Mouse (Mus musculus) heart, adult 2 months (tissue): ENCODE measurements around the gene Sema5a.

Source experiments
- CTCF ChIP-seq: fragments of 200-600 bp; IDR thresholded peaks from 2 replicates; pipeline ENCODE4 v1.8.1; 2022; ENCODE audit warnings: antibody characterized with exemption, mild to moderate bottlenecking, moderate library complexity
- EP300 ChIP-seq: fragments of 200-500 bp; IDR thresholded peaks from 2 replicates; pipeline ENCODE4 v1.6.1; 2011; ENCODE audit warnings: low read depth, low read length, control low read depth; ENCODE audit not compliant: insufficient read depth

- TF ChIP-seq CTCF (no peak), EP300 (no peak)
These were observed 138.4 kb downstream of the Sema5a start for GRCm38 (mm10) chr15:32382930-32383481.
